Mouse (Mus musculus) midbrain, postnatal 0 days (tissue): ENCODE measurements around the gene Smyd5. TPM values are rescaled to one million over a fixed set of nuclear protein-coding genes. Genes with fewer than 3 reads are reported as not detected.

Experiments
- ATAC-seq: fragments of 200-750 bp; cut with Nextera tagmentation; 2 replicates; pipeline ENCODE4 v1.8.0; 2017; ENCODE audit warnings: moderate number of reproducible peaks, mild to moderate bottlenecking, moderate TSS enrichment, moderate library complexity; ENCODE audit not compliant: low FRiP score
- DNase-seq: peaks from one replicate; pipeline ENCODE4 v3.0.0-alpha.2; 2015; ENCODE audit warnings: low spot score
- H3K27ac ChIP-seq: fragments of 300-500 bp; sonication (generic); 2 replicates; pipeline ENCODE4 v1.5.1; 2014; ENCODE audit warnings: low read depth, mild to moderate bottlenecking, low read length, mixed read lengths
- H3K27me3 ChIP-seq: fragments of 300-500 bp; sonication (generic); 2 replicates; pipeline ENCODE4 v1.6.1; 2014; ENCODE audit warnings: low read length, control low read depth, mixed read lengths; ENCODE audit not compliant: insufficient read depth
- H3K36me3 ChIP-seq: fragments of 300-500 bp; sonication (generic); 2 replicates; pipeline ENCODE4 v1.6.1; 2014; ENCODE audit warnings: low read length, control low read depth, mixed read lengths; ENCODE audit not compliant: insufficient read depth
- H3K4me1 ChIP-seq: fragments of 300-500 bp; sonication (generic); 2 replicates; pipeline ENCODE4 v1.6.1; 2014; ENCODE audit warnings: mild to moderate bottlenecking, control low read depth, antibody characterized with exemption, low read length, mixed read lengths; ENCODE audit not compliant: insufficient read depth
- H3K4me2 ChIP-seq: fragments of 300-500 bp; sonication (generic); 2 replicates; pipeline ENCODE4 v1.6.1; 2014; ENCODE audit warnings: low read depth, mild to moderate bottlenecking, low read length, mixed read lengths; ENCODE audit not compliant: poor library complexity, severe bottlenecking
- H3K4me3 ChIP-seq: fragments of 300-500 bp; sonication (generic); 2 replicates; pipeline ENCODE4 v1.5.1; 2014; ENCODE audit warnings: low read depth, mild to moderate bottlenecking, low read length, moderate library complexity
- H3K9ac ChIP-seq: fragments of 300-500 bp; sonication (generic); replicated peaks from 2 replicates; pipeline ENCODE4 v1.6.1; 2014; ENCODE audit warnings: mild to moderate bottlenecking, low read length, moderate library complexity, mixed read lengths; ENCODE audit not compliant: poor library complexity, severe bottlenecking
- H3K9me3 ChIP-seq: fragments of 300-500 bp; sonication (generic); 2 replicates; pipeline ENCODE4 v1.6.1; 2016; ENCODE audit warnings: low read length, control low read depth
- CTCF ChIP-seq: IDR thresholded peaks from 2 replicates; pipeline ENCODE4 v1.5.1; 2016; ENCODE audit warnings: antibody characterized with exemption, mild to moderate bottlenecking
- WGBS: fragments of 180-500 bp; shearing (Covaris S2); extraction: QIAGEN DNeasy Blood & Tissue Kit; methylation state at CpG from one replicate; pipeline ENCODE4 v1.1.7; 2014; 5-methylcytosine and 5-hydroxymethylcytosine counted together
- polyA plus RNA-seq: library from polyadenylated mRNA; unstranded; fragments of >200 nt; fragmentation: Nextera tagmentation; extraction: Ambion mirVana; gene quantifications from 2 replicates; pipeline ENCODE4 v1.2.1, GENCODE M21; 2015
- total RNA-seq: library from RNA; depleted of rRNA; stranded (reverse); fragments of >200 nt; gene quantifications from 2 replicates; pipeline ENCODE4 v1.2.3, GENCODE M21; 2014

Gene Smyd5
- total and polyA plus RNA-seq, 2 experiments from 2014 or later: 65.6 to 71.4 TPM

DNA sequence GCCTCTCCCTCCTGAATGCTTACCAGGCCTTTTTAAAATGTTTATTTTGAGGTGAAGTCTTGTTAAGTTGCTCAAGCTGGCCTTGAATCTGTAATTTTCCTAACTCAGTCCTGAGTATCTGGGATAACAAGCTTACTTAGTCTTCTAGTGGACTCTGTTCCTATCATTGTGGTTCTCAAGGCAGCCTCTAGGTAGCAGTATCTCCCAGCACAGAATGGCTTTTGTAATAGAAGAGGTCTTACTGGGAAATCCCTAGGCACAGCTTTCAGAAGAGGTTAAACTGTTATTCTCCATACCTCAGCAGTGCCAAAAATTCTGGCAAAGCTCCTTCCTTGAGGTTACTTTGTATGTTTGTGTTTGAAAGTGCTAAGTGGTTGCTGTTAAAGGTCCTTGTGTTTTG is 33.6 kb downstream of the Smyd5 start:
- Histone ChIP-seq H3K36me3 (peaks cover 71% of the 10 kb centered on the region), H3K27ac (no peak overlapping the region), H3K27me3 (no peaks in the 10 kb centered on the region), H3K4me1 (no peaks in the 10 kb centered on the region), H3K4me3 (no peak overlapping the region), H3K9ac (no peak overlapping the region), H3K4me2 (no peak overlapping the region), H3K9me3 (no peaks in the 10 kb centered on the region)
- peak; percentile 67 for DNase-seq
- TF ChIP-seq CTCF: peak; percentile 77
- no peak for ATAC-seq

DNA sequence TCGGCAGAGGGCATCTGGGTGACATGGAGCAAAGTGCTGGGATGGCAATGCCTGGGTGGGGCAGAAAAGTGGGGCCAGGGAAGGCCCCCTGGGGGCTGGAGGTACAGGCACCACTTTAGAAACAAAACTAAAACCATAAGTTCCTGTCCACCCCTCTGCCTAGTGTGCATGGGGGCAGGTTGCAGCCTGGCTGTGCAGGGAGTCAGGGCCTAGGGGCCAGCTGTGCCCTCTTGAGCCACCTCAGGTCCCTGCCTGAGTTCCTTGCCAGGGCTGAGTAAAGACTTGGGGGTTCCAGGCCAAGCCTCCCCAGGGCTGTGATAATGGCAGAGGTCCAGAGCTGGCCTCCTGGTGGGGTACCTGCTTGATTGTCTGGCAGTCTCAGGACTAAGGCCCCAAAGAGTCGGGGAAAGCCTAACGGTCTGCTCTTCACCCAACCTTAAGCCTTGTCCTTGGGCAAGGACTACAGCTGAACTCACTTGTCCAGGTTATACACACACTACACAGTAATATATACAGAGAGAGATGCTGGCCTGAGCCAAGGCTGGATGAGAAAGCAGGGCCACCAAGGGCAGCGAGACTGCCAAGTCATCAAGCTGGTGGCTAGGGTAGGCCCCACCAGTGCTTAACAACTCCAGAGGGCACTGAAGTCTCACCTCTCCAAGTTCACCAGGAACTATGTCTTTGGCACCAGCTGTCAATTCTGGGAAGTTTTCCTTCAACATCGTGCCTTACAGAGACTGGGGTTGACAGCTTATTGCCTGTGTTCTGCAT is 38.1 kb downstream of the Smyd5 start:
- Histone ChIP-seq H3K27me3 (no peaks in the 10 kb centered on the region), H3K4me2 (no peak overlapping the region), H3K27ac (no peak overlapping the region), H3K4me1 (no peaks in the 10 kb centered on the region), H3K36me3 (peaks cover 58% of the 10 kb centered on the region), H3K4me3 (no peak overlapping the region), H3K9ac (no peak overlapping the region), H3K9me3 (no peaks in the 10 kb centered on the region)
- ATAC-seq (no peak), DNase-seq (no peak)
- 80% methylated on average over 5 of the region's 5 CpGs for WGBS
- no peak for TF ChIP-seq CTCF

DNA sequence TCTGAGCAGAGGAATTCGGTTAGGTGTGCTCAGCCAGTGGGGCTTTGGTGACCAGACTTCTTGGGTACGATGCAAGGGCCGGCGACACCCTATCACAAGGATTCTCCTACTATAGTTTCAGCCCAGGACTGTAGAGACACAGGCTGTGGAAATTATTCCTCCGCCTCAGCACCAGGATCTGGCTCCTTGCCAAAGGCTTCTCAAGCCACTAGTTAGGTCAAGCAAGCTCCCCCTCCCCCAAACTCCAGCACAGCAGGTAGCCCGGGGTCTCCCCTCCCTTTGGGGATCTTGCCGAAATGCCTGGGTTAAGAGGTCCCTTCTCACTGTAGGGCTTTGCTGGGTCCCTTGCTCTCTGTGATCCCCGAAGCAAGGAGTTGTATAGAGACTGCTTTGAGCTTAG is 40.2 kb downstream of the Smyd5 start:
- Histone ChIP-seq H3K4me2 (no peak overlapping the region), H3K4me1 (no peaks in the 10 kb centered on the region), H3K27ac (no peak overlapping the region), H3K9ac (no peak overlapping the region), H3K4me3 (no peak overlapping the region), H3K9me3 (no peaks in the 10 kb centered on the region), H3K27me3 (no peaks in the 10 kb centered on the region), H3K36me3 (peaks cover 54% of the 10 kb centered on the region)
- DNase-seq (no peak), ATAC-seq (no peak)
- TF ChIP-seq CTCF: no peak
- 61% methylated on average over 8 of the region's 8 CpGs for WGBS

DNA sequence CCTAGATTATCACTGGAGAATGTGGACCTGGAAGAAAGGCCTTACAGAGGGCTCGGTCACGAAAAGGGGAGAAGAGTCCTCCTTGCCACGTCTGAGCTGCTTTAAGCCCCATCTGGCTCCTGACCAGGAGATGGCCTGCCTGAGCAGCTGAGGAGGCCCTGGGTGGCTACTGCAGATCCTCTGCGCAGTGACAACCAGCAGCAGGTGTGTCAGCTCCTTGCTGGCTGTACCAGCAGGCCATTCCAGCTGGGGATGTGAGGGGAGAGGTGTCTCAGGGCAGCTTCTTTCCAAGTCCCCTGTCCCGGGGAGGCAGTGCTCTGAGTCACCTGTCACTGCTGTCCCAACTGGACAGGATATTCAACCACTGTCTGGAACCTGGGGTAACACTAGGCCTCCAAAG is 40.8 kb downstream of the Smyd5 start:
- peak; percentile 2; the same call in 1 of the 2 replicates for TF ChIP-seq CTCF
- H3K4me3 ChIP-seq: no peak overlapping the region
- no peaks in the 10 kb centered on the region for H3K9me3 ChIP-seq
- no peak overlapping the region for H3K4me2 ChIP-seq
- DNase-seq: no peak
- 61% methylated on average over 5 of the region's 5 CpGs for WGBS
- H3K27ac ChIP-seq: no peak overlapping the region
- H3K27me3 ChIP-seq: no peaks in the 10 kb centered on the region
- no peak for ATAC-seq
- H3K36me3 ChIP-seq: peaks cover 48% of the 10 kb centered on the region
- H3K9ac ChIP-seq: no peak overlapping the region
- no peaks in the 10 kb centered on the region for H3K4me1 ChIP-seq

DNA sequence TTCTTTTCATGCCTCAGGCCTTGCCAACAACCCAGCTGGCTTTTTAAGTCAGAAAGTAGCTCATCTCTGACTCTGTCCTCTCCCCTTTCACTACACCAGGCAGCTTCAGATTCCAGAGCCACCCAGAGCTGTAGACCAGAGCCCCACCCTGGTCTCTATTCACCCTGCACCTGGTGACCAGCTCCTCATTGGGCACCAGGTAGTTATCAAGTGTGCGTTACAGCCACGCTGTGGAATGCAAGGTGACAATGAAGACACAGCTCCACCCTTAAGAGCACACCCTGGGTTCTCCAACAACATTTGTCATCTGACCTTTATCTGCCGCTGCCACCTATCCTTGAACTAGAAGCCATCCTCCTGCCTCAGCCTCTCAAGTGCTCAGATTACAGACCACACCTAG is 43.8 kb downstream of the Smyd5 start:
- Histone ChIP-seq H3K36me3 (peaks cover 39% of the 10 kb centered on the region), H3K4me1 (no peaks in the 10 kb centered on the region), H3K27ac (no peak overlapping the region), H3K27me3 (no peaks in the 10 kb centered on the region), H3K4me3 (no peak overlapping the region), H3K9ac (no peak overlapping the region), H3K9me3 (no peaks in the 10 kb centered on the region), H3K4me2 (no peak overlapping the region)
- DNase-seq (no peak), ATAC-seq (no peak)
- TF ChIP-seq CTCF: no peak
- 91% methylated on average over 3 of the region's 3 CpGs for WGBS

DNA sequence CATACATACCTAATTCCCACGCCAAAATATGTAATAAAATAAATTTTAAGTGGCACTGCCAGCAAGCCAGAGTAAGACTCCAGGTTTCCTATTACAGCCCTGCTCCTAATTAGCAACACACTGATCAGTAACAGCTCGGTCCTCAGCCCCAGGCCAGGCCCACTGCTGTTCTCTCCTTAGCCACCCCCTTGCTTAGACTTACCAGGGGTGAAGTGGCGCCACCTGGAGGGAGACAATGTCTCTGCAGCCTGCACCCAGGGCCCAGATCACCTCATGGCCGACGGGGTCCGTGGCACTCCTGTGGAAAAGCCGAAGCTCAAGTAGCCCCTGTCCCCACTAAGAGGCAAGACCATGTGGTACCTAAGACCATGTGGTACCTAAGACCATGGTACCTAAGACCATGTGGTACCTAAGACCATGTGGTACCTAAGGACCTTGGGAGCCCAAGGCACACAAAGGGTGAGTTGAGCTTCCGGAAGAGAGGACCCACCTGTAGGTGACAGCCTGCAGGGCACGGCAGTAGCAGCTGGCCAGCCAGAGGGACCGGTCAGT is 45.7 kb downstream of the Smyd5 start:
- Histone ChIP-seq H3K36me3 (peaks cover 34% of the 10 kb centered on the region), H3K27ac (no peak overlapping the region), H3K27me3 (no peaks in the 10 kb centered on the region), H3K4me2 (no peak overlapping the region), H3K9me3 (no peaks in the 10 kb centered on the region), H3K4me3 (no peak overlapping the region), H3K9ac (no peak overlapping the region), H3K4me1 (no peaks in the 10 kb centered on the region)
- DNase-seq: no peak
- no peak for ATAC-seq
- WGBS: 47% methylated on average over 10 of the region's 10 CpGs
- TF ChIP-seq CTCF: peak; percentile 68
